ENCODE assay signal across 16 mouse cellular contexts in the genomic region with DNA sequence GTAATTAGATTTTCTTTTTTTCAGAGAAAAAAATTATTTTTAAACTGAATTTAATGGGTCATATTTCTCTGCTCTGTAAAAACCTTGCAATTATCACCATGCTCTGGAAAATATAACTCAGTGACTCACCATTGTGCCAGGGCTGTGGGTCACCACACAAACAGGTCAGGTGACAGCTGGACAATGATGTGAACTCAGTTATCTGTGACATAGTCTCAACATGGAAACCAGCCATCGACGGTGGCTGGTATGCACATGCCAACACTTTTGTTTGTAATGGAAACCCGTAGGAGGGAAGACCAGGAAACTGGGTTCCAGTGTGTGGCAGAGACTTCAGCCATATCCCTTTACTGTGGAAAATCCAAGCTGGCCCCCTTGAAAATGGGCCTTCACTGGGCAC. TPM values are rescaled to one million over a fixed set of nuclear protein-coding genes. Genes with fewer than 3 reads are reported as not detected.
DNase-seq lines count a peak whose midpoint lies in the region; ATAC-seq lines count a peak whose summit lies in the region.
"Had no signal": no experiment of that assay in that cellular context is flagged by ENCODE, and none has a peak within 500 bp of the region (broad histone marks: within the 10 kb centered on the region; RNA-seq: fewer than 3 reads in every experiment).

No protein-coding gene starts in this region.

- H3K4me3 ChIP-seq in heart, embryonic 14.5 days (ENCODE audit: control insufficient read depth in 1 of 2, insufficient read depth in 1 of 2, low read depth in 1 of 2, low read length in 2 of 2), result no peak overlapping the region
- no peak overlapping the region for H3K4me3 ChIP-seq in embryonic facial prominence, embryonic 12.5 days
- H3K4me3 ChIP-seq: forebrain, embryonic 13.5 days; hindbrain, embryonic 12.5 days; midbrain, embryonic 15.5 days had no signal

- H3K9me3 ChIP-seq in heart, embryonic 14.5 days (ENCODE audit: control insufficient read depth, low read length), result no peaks in the 10 kb centered on the region
- H3K9me3 ChIP-seq in embryonic facial prominence, embryonic 12.5 days, result no peaks in the 10 kb centered on the region
- H3K9me3 ChIP-seq: forebrain, embryonic 13.5 days; hindbrain, embryonic 12.5 days; midbrain, embryonic 15.5 days had no signal

- peaks cover 13 to 29% of the 10 kb centered on the region in 2 experiments for H3K4me1 ChIP-seq in heart, embryonic 14.5 days (ENCODE audit: control insufficient read depth in 2 of 2, insufficient read depth in 2 of 2, low read length in 2 of 2)
- peaks cover 31% of the 10 kb centered on the region for H3K4me1 ChIP-seq in embryonic facial prominence, embryonic 12.5 days

- WGBS in heart, embryonic 14.5 days, result 13% methylated on average over 3 of the region's 3 CpGs
- WGBS in embryonic facial prominence, embryonic 12.5 days, result 21% methylated on average over 3 of the region's 3 CpGs

- H3K27ac ChIP-seq in heart, embryonic 14.5 days (replicated peaks in 1 of 2; ENCODE audit: control insufficient read depth in 1 of 2, insufficient read depth in 1 of 2, low read depth in 2 of 2, low read length in 2 of 2), result peak overlapping the region; percentile 10 to 29; a peak in 2 of 4 replicates
- peak overlapping the region; percentile 63 for H3K27ac ChIP-seq in embryonic facial prominence, embryonic 12.5 days
- H3K27ac ChIP-seq: forebrain, embryonic 13.5 days; hindbrain, embryonic 12.5 days; midbrain, embryonic 15.5 days had no signal

- no peak overlapping the region for H3K9ac ChIP-seq in heart, embryonic 14.5 days (ENCODE audit: low read length)
- H3K9ac ChIP-seq in embryonic facial prominence, embryonic 12.5 days, result no peak overlapping the region
- H3K9ac ChIP-seq: forebrain, embryonic 13.5 days; hindbrain, embryonic 12.5 days; lung, embryonic 14.5 days; midbrain, embryonic 15.5 days had no signal

- 0 out of 2 replicates have a peak, but pooled peaks cover 3% of the 10 kb centered on the region for H3K36me3 ChIP-seq in heart, embryonic 14.5 days (ENCODE audit: control insufficient read depth, insufficient read depth, low read length)
- H3K36me3 ChIP-seq in embryonic facial prominence, embryonic 12.5 days, result no peaks in the 10 kb centered on the region
- H3K36me3 ChIP-seq: hindbrain, embryonic 12.5 days; midbrain, embryonic 15.5 days had no signal

- no peaks in the 10 kb centered on the region for H3K27me3 ChIP-seq in heart, embryonic 14.5 days (ENCODE audit: control insufficient read depth, insufficient read depth, low read length)
- no peaks in the 10 kb centered on the region for H3K27me3 ChIP-seq in embryonic facial prominence, embryonic 12.5 days
- H3K27me3 ChIP-seq: forebrain, embryonic 13.5 days; hindbrain, embryonic 12.5 days; midbrain, embryonic 15.5 days had no signal

- intact Hi-C loops in heart, postnatal 10 days (cut with DNase I), result no loop called here

- ATAC-seq in heart, embryonic 14.5 days (ENCODE audit: insufficient number of reproducible peaks, insufficient read depth, low FRiP score, low read depth), result peak; percentile 56; the same call in 1 of the 2 replicates
- ATAC-seq in embryonic facial prominence, embryonic 12.5 days (ENCODE audit: insufficient number of reproducible peaks, insufficient read depth, low FRiP score, low TSS enrichment), result no peak
- ATAC-seq: forebrain, embryonic 13.5 days; inflammation-experienced regulatory T-cells, adult 6 months; midbrain, embryonic 15.5 days had no signal

- H3K4me2 ChIP-seq in heart, embryonic 14.5 days (ENCODE audit: low read length), result no peak overlapping the region
- H3K4me2 ChIP-seq in embryonic facial prominence, embryonic 12.5 days (replicated peaks), result no peak overlapping the region
- H3K4me2 ChIP-seq: forebrain, embryonic 13.5 days; hindbrain, embryonic 12.5 days; lung, embryonic 14.5 days; midbrain, embryonic 15.5 days had no signal

- no peak for DNase-seq in heart, postnatal 10 days
- DNase-seq in 3134 (ENCODE audit: extremely low read depth, insufficient read length, low spot score) (peak; percentile 25), 416B (ENCODE audit: low read depth) (peak; percentile 73)
- DNase-seq in thymus, postnatal 36 days, result no peak
- no peak for DNase-seq in layer of hippocampus, postnatal 14 days (ENCODE audit: low spot score in 2 of 2)
- DNase-seq: cerebellum, adult 8-10 months; gastrocnemius, postnatal 25 days; layer of hippocampus, postnatal 36 days; lung, embryonic 14.5 days; retina, postnatal 1 day had no signal

RNA-seq across cellular contexts. Expression of gene Cald1, which starts 35.5 kb away (rescaled TPM):
- polyA plus RNA-seq in heart, embryonic 14.5 days (2014; fragmentation: Nextera tagmentation; extraction: Ambion mirVana), result 122 and 123 TPM in 2 replicates
- total RNA-seq in heart, postnatal 10 days (2021), result 10 to 100 TPM; 88.0 to 92.1 TPM
- polyA plus RNA-seq in embryonic facial prominence, embryonic 12.5 days (2016; fragmentation: Nextera tagmentation; extraction: Ambion mirVana), result 342 and 370 TPM in 2 replicates
- total RNA-seq in layer of hippocampus, postnatal 14 days (2021), result 10 to 100 TPM; 31.5 to 43.3 TPM

Comparison
In these comparisons a context has a peak if more than half of its experiments do, and no peak if none do; other contexts are left out.
1. DNase-seq: peak in 3134 (single experiment) and 416B (single experiment); none in heart, postnatal 10 days (0 of 2), thymus, postnatal 36 days (0 of 2) and layer of hippocampus, postnatal 14 days (0 of 2).